Mouse (Mus musculus): Measurements from ENCODE around the gene Cers3.

DNA sequence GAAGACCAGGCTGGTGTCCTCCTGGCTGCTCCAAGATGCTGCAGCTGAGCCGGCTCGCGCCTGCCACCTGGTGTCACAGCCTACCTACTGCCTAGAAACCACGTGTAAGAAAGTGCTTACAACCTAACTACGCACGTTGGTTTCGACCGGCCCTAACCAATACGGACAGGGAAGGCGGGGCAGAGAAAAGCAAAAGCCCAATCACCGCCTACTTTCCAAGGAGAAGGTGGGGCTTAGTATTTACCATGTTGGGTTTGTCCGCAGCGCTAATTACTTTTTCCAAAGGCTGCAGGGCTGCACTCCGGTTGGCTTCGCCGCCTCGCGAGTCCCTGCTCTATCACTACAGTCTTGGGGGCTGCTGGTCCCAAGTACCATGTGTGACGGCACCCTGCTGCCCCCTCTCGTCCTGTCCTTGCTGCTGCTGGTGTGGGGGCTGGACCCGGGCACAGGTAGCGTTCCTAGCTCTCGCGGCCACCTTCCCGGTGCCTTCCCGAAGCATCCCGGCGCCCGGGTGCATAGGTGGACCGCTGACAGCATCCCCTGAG is 96.2 kb downstream of the Cers3 start, which contains the start of gene Adamts17:
- TF ChIP-seq CTCF (conservative IDR thresholded peaks at IDR 0.05; ENCODE audit: low read length) = peak; percentile 44
- TF ChIP-seq NANOG (IDR thresholded peaks at IDR 0.05; ENCODE audit: borderline replicate concordance, low read length) = no peak
- TF ChIP-seq POU5F1 (IDR thresholded peaks at IDR 0.05; ENCODE audit: borderline replicate concordance, low read length) = no peak
